Mouse (Mus musculus) adipocyte (in vitro differentiated cells): ENCODE data around the gene Armc2.

Source experiments
- DNase-seq: peaks from one replicate; pipeline ENCODE4 v3.0.0-alpha.2; 2016; ENCODE audit warnings: low spot score

Gene Armc2

DNA sequence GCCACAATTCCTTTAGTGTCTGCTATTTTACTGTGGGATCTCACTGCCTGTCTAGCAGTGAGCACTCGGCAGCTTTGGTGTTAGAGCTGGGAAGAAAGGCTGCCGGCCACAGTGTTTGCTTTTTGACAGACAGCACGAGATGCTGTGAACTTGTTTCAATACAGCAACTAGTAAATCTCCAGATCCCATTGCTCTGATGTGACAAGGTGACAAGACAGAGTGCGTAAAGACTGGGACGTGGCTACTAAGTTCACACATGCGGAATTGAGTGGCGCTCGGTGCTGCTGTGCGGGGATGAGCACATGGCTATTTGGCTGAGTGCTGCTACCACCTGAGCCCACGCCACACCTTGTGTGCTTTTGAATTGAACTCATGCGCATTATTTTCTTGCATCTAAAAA, 110.8 kb downstream of the Armc2 start:
- DNase-seq, result no peak

DNA sequence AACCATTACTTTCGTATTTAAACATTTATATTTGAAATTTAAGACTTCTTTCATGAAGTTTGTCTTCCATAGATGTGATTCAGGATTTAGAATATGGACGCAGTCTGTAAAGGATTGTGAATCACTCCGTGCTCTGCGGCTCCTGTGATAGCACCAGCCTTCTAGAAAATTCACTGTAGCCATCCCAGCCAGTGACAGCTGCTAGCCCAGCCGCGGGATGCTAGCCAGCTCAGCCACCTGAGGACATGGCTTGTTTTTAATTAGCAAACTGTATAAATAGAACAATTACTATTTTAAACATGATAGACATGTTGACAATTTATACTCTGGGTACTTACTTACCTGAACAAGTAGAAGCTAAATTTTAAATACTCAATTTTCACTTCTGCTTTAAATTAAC, 116.4 kb downstream of the Armc2 start:
- DNase-seq, result no peak

DNA sequence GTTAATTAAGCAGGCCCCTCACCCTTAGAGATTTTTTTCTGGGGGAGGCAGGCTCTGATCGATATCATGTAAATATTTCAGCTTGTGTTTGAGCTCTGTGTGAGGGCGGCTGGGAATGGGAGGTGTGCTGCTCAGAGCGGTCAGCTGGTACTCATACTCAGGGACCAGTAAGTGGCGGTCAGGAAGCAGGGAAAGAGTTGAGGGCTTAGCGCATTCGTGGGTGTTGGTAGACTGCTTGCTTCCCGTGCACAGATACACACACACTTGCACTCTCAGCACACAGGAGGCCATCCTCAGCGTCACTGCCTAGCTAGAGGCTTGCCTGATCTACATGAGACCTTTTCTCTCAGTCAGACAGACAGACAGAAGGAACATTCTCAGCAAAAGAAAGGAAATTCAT, 116.8 kb downstream of the Armc2 start:
- no peak for DNase-seq

DNA sequence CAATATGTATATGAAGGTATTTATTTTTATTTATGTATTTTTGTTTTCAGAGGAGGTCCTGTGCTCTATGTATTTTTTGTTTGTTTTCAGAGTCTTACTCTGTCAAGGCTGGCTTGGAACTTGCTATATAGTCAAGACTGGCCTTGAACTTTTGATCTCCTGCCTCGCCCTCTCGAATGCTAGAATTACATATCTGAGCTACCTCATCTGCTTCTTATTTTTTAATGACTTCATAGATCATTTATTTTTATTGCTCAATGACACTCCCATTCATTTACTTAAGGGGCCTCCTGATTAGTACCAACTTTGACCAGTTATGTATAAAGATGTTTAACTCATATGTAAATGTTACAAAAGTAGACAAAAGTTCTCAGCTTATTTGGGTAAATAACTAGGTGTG, 121.4 kb downstream of the Armc2 start:
- DNase-seq, result no peak

DNA sequence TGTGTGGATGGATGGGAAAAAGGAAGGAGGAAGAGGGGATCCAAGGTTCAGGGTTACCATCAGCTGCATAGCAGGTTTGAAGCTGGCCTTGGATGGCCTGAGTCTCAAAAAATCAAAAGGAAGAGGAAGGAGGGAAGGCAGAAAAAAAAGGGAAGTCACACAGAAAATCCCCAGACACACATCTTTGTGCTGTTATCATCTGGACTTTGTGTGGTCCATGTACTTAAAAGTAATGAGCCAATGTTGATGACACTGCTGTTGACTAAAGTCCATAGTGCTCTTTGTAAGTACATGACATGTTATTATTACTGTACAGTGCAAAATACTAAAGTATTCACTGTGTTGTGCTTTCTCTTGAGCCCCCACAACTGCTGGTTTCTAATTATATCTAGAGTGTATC, 121.8 kb downstream of the Armc2 start:
- no peak for DNase-seq

DNA sequence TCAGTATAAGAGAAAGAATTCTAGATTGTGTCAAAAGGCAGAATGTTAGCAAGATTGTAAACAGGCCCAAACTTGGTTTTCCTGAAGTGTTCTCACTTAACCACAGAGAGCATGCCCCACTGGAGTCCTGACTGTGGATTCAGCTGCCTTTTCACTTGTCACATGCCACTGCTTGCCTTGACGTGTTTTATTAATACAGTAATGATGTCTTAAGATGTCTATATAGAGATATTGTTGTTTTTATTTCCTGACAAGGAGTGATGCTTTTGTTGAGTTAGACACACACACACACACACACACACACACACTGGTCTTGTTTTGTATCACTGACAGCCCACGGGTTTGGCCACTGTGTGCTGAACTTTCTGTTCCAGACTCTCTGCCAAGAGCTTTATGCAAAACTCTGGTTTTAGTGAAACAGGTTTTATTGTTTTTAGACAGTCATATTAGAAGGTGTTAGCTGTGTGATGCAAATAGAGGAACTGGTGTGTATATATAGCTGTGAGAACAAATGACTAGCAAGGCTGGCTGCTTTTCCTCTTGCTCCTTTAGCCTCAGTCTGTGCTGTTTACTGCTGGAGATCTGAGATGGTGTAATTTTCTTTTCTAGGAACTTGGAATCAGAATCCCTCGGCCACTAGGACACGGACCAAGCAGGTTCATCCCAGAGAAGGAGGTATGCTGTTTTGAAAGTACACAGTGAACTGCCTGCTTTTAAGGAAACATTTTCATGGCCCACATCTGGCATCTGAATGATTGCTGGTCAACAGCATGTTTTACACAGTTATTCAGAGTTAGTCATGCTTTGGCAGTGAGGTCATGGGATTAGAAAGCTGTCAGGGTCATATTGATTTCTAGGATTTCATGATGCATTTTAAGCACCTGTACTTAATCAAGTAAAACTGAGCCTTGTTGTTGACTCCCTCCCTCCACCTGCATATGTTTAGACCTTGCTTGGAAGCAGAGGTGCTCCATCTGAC, 124.5 kb downstream of the Armc2 start:
- DNase-seq, result peak; percentile 77

DNA sequence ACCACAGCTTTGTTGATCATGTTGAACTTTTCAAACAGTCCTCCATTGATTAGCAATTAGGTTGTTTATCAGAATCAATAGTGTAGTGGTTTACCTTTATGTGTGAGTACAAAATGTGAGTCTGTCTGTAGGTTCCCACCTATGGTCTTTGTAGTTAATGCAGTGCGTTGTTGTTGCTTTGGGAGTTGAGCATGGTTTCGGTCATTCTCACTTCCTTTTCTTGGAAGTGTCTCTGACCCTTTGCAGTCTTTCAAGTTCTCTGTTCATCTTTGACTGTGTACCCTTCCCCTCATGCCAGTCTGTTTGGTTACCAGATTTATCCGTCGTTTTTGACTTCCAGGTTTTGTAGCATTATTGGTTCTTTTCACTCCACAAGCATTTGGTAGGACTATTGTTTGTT, 126.9 kb downstream of the Armc2 start:
- no peak for DNase-seq

DNA sequence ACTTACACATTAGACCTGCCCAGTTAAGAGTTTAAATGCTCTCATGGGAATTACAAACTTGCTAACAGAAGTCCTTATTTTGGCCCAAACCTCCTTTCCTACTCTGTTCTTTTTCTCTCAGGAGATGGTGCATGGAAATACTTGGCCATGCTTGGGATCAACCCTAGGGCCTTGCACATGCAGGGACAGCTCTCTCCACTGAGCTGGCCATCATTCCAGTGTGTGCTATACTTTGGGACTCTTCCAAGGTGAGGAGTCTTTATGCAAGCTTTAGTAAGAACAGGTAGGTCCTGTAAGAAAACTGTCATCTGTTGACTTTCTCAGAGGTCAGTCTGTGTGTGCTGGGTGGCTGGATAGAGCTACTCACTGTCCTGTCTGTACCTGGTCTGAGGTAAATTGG, 127.7 kb downstream of the Armc2 start:
- no peak for DNase-seq

DNA sequence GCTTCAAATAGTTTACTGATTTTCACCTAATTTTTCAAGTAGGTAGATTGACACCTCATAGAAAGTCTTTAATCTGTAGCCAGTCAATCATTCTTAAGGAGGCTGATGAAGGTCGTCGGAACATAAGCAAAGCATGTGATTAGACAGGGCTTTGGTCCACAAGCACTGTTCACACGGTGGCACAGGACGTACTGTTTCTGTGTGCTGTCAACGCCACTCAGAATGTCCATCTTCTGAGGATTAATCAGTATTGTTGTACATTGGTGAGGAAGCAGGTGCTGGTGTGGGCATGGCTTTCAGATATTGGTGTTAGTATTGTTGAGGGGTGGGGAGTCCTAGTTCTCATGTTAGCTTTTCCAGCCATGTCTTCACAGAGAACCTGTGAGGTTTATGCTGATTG, 128.7 kb downstream of the Armc2 start:
- DNase-seq, result no peak

DNA sequence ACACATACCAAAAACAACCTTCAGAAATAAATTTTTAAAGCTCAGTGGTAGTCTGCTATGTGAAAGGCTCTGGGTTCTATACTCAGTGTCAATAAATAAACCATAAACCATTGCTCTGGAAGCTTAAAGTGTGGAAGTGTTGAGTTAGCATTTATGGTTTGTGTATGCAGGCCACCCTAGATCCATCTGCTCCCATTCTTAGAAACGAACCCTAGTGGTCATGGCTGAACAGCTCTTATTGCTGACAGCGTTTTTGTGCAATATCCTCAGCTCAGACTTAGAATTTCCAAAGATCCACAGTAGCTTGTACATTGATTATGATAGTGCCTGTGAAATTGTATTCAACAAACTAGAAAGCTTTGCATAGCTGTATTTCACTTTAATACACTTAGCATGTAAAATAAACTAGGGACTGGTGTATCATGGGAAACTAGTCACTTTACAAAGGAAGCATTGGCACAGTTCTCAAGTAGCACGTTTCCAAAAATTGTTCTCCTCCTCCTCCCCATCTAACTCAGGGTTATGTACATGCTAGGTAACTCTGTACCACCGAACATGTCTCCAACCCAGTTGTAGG, 129.8 kb downstream of the Armc2 start:
- DNase-seq, result peak; percentile 27

DNA sequence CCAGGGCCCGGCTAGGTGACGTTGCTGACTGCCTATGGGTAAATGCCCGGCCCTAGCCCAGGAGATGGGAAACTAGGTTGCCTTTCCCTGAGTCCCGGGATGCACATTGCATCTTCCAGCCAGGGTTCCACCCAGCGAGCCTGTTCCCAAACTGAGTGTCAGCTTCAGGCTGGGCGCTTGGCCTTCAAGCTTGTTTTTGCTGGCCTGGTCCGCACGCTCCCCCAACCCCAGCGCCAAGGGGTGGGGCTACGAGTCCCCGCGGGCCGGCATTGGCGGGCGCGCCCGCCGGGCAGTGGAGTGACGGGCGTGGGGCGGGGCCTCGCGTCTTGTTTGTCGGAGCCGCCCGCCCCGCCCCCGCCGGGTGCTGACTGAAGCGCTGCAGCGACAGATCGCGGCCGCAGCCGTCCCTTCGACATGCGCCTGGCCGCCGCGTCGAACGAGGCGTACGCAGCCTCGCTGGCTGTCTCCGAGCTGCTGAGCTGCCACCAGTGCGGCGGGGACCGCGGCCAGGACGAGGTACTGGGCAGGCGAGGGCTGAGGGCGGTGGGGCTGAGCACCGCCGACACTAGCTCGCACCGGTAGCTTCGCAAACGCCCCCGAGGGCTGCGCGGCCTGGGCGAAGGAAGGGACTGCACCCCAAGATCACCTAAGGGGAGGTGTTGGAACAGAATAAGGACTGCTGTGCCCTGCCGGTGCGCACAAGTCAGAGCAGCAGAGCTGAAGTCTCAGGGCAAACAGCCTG, 131.0 kb downstream of the Armc2 start:
- DNase-seq, result peak; percentile 93

DNA sequence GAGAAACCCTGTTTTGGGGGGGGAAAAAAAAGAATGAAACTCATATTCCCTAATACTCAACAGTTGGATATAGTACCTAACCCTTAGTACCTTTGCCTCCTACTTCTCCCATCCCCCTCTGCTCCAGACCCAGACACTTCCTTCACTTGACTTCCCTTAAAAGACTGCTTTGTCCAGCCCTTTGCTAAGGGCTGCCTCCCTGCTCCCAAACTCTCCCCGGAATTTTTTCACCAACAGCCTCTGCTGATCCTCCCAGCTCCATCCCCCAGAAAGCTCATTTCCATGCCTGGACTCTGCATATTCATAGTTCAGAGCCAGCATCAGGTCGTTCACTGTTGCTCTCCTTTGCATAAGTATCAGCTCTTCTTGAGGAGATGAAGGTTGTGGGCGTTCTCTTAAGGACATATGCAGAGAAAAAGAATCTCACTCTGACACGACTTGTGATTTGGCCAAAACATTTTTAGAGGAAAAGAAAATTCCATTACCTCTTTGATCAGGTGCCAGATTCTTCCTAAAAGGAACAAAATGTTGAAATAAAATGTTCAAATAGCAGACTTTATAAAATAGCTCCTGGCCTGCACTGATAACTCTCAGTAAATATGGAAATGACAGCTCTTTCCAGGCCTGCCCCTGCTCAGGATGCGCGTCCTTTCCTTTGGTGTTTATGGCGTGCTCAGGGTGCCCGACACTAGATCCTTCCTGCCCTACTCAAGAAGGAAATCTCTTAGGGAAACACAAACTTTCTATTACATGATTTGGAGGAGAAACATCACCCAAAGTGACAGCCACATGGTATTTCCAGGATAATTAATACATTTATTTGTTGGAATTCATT, 134.3 kb downstream of the Armc2 start:
- DNase-seq, result no peak

DNA sequence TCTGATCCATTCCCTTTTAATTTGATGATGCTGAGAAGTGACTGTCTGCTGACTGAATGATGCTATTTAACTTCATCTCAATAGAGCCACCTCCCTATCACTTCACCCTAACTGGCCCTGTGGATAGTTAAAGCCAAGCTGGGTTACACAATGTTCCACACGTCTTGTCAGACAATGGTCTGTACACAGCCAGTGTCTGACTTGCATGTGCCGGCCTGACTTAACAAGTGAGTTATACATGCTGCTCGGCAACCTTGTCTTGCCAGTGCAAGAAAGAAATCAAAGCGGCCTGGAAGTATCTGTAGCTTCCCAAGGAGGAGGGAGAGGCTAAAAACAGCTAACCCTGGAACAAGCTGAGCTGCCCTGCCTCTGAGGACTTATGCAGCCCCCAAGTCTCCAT, 136.8 kb downstream of the Armc2 start:
- DNase-seq, result no peak

DNA sequence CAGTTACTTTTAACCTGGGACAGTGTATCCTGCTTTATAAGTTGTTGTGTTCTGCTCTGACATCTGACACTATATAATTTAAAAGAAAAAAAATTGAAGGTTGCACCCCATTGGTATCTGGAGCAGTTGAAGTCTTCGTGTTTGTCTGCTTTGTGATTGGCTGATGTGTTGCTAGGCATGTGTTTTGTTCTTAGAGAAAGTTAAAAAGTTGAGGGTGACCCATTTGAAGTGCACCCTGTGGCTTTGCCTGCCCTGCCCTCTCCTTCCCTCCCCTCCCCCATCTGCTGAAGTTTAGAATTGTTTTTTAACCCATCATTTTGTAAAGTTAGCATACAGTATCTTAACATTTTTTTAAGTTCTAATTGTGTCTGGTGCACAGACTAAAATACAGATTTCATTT, 137.5 kb downstream of the Armc2 start:
- DNase-seq, result no peak

DNA sequence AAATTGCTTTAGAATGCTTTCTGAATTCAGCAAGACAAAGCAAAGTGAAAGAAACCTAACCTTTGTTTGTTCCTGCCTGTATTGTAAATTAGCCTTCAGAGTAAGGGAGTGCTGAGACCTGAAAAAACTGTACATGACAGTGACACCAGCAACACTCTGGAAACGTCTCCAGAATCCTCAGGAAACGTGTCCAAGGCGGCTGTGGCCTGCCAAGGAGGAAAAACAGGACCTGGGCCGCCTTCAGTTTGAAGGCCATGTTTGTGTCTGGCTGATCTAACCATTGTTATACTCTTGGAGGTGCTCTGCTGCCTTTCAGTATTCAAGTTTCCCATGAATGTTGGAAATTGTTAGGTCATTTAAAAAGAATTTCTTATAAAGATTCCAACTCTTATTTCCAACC, 138.0 kb downstream of the Armc2 start:
- no peak for DNase-seq

DNA sequence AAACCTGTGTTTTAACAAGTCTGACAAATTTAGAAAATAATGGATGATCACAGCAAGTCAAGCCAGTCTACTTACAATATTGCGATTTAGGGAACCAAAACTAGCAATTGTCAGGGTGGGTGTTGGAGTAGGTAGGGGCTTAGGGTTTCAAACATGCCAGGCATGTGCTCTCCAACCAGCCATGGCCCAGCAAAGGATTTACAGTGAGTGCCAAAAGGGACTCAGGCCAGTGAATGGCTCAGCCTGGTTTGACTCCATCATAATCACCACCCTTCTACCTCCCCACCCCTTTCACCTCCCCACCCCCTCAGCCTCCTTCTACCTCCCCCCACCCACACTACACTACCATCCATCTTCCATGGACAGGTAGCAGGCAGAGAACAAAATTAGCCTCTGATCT, 138.6 kb downstream of the Armc2 start:
- DNase-seq, result no peak

DNA sequence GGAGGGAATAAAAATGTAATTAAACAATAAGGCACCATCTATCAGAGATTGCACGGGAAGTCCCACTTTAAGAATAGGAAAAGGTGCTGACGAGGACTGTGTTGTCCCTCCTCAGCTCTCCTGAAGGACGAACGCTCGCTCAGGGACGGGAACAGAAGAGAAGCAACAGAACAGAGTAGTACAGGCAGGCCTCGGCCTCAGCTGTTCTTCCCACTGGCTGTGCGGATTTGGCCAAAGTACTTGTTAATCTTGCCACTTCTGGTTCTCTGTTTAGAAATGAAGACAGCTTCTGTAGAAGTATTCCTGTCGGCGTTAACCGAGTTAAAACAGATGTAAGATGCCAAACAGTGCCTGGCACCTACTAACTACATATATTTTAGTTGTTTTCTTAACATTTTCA, 139.9 kb downstream of the Armc2 start:
- no peak for DNase-seq

DNA sequence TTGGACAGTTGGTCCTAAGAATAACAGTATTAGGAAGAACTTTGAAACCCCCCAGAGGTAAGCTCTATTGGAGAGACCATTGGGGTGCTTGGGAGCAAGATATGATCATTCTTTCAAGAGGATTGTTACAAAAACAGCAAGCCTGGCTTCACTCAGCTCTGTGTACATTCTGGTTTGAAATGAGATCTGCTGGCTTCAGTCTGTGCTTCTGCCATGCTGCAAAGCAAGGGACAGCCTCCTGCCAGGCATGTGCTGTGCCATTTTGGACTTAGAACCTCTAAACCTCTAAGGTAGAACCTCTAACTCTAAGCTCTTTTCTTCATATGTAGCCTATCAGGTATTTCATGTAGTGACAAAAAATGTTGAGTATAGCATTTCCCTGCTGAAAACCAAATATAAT, 142.6 kb downstream of the Armc2 start:
- no peak for DNase-seq

DNA sequence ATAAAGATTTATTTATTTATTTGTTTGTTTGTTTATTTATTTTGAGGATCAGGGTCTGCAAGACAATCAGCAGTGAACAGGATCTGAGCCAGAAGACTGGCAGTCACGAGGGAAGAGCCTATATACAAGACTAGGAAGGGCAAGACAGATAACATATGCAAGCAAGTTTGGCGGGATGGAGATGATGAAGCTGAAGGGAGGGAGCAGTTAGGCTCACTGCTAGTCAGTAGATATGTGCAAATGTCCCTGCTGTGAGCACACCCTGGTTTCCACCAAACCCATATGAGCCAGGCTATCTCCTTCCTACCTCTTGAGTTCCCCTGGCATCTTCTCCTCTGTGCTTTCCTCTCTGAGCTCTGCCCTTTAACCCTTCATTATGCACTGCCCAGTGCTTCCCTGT, 146.7 kb downstream of the Armc2 start:
- no peak for DNase-seq

DNA sequence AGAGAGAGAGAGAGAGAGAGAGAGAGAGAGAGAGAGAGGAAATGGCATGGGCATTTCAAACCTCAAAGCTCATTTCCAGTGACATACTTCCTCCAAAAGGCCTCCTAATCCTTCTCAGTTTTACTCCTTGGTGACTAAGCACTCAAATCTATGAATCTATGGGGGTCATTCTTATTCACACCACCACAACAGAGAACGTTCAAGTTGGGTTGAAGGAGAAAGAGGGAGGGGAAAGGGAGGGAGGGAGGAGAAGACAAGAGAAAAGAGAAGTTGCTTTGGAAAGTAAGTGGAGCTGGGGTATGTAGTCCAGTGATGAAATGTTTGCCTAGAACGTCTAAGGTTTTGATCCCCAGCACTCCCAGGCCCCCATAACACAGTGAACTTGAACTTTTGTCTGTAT, 148.1 kb downstream of the Armc2 start:
- no peak for DNase-seq

DNA sequence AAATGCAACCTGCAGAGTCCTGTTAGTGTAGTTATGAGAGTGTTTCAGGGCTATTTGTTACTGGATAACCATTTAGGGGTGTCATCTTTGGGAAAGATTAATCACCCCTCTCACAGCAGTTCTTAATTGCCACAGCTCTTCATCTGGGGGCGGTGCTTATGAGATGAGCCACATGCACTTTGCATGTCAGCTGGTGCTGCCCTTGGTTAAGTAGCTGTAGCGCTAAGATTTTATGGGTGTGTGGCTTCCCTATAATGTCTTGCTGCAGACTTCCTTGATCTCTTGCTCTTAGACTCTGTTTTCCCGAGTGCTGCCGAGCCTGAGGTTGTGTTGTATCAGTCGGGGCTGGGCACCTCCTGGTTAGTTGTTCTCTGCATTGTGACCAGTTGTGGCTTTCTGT, 150.3 kb downstream of the Armc2 start:
- no peak for DNase-seq

DNA sequence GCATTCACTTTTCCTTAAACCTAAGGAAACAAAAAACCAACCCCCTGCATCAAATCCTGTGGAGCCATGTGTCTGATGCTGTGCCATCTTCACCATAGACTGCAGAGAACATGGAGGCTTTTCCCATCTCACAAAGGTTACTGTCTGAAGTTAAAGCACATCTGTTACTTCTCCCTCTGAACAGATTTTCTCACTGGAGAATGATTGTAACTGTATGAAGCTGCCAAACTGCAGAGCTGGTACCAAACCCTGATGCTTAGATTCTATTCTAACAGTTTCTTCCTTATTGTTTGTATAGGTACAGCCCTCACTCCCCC, 151.4 kb downstream of the Armc2 start:
- DNase-seq, result no peak
